Mouse (Mus musculus) T-helper 1 cell (primary cell): ENCODE data around the gene Mcts2.

Experiments
- in situ Hi-C: fragments of 300-600 bp; cut with MboI, MseI; formaldehyde crosslinking; loops from one replicate; pipeline ENCODE4 v1.15.1; 2025; ENCODE audit warnings: high pct_unique_total_duplicates

The Mcts2 gene

DNA sequence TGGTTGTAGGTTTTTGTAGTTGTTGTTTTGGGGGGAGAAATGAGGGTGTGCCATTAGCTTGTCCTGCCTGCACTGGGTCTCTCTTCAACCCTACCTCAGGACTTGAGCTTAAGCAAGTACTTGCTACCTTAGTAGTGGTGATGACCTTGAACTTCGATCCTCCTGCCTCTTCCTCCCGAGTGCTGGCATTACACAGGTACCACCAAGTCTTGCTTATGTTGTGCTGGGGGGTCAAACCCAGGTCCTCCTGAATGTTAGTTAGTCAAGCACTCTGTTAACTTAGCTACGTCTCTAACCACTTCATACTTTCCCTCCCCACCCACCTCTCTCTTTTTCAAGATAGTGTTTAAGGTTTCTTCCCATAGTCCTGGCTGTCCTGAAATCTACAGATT, 37.5 kb downstream of the Mcts2 start:
- in situ Hi-C loops, result no loop called here

GRCm38 (mm10) chr2:152725178-152725750, 38.4 kb downstream of the Mcts2 start:
- in situ Hi-C loops, result no loop called here

DNA sequence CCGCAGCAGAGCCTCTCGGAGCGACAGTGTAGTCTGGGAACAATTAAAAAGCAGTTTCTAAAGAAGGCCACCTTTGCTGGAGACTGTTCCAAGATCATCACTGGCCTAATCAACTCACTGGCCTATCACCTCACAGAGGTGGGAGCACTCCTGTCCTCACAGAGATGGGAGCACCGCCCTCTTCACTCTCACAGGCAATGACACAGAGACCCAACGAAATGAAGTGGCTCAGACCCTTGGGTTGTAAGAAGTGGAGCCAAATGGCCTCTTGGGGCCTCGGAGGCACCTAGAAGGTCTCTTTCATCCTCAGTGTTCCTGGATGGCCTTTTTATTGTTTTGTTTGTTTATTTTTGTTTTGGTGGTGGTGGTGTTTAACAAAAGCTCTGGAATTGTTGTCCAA, 39.4 kb downstream of the Mcts2 start:
- in situ Hi-C loops, result no loop called here

DNA sequence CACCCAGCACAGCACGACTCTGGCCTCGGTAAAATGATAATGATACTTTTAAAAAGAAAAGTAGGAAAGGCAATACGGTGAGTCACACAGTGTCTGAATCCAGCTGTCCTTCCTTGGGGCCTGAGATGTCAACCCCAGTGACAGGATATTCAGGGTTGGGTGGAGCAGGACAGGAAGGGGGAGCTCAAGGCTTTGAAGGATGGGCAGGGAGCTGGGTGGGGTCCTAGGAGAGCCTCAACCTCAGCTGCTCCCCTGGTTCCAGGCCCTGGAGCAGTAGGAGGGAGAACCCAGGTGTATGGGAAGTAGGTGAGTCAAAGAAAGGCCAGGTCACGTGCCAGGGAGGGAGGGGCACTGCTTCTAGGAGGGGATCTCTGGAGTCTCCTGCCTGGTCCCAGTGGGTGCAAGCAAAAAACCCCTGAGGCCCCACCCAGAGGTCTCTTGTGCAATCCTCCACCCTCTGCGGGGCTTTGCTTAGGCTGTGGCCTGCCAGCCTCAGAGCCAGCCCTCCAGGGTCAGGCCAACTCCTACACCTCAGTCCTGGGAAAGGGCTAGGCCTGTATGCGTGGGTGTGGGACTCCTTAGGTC, 40.0 kb downstream of the Mcts2 start:
- in situ Hi-C loops, result no loop called here

- in situ Hi-C loops, result no loop called here
These were observed 41.1 kb downstream of the Mcts2 start for GRCm38 (mm10) chr2:152727795-152728510.

DNA sequence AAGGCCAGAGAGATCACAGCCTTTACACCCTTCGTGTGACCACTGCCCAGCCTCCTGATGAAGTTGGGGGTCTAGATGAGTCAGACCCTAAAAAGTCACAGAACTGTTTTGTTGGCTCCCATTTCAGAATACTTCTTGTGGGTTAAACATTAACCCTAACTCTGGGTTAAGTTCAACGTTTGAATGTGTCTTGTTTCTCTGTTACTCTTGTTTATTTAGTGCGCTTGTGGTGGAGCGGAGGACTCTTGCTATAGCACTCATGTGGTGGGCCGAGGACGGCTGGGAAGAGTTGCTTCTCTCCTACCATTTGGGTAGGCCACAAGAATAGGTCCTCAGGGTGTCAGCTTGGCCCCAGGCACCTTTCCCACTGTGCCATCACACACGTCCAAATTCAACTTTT, 41.8 kb downstream of the Mcts2 start:
- in situ Hi-C loops, result no loop called here

DNA sequence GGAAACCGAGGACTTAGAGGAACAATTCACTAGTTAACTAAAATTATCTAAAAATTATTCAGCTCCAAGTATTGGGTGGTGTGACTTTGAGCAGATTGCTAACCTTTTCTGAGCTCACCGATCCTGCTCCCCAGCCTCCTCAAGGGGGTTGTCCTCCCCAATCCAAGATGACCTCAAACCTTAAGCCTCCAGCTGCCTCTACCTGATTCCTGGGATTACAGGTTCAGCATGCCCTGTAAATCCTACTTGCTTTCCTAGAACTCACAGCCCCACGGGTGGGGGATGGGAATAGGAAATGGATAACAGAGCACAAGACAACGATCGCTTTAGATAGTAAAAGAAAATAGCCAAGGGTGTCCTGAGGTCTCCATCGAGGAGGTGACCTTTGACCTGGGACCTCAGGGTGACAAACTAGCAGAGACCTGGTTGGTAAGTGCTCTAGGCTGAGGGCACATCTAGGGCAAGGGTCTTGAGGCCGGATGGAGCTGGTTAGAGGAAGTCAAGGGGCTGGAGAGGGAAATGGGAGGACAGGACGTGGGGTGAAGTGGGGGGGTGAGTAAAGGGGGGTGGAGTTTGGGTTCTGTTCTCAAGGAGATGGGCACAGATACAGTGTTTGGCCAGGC, 42.3 kb downstream of the Mcts2 start:
- in situ Hi-C loops, result no loop called here

DNA sequence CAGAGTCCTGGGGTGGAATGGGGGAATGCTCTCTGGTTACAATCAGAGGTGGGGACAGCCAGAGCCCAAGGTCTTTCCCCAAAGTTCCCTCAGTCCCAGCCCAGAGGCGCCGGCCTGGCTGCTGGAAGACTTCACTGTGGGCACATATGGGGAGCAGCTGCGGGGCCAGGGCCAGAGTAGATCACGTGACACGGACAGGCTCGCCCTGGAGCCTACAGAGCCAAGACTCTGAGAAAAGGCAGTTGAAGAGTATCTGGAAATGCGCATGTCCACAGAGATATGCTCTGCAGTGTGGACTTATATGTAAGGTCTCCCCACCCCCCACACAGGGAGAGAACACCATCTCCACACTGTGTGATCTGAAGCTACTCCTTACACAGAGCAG, 42.8 kb downstream of the Mcts2 start:
- in situ Hi-C loops, result no loop called here

GRCm38 (mm10) chr2:152733201-152733600, 46.4 kb downstream of the Mcts2 start:
- in situ Hi-C loops, result no loop called here

- in situ Hi-C loops, result no loop called here
These were observed 47.7 kb downstream of the Mcts2 start for GRCm38 (mm10) chr2:152734501-152734900.

GRCm38 (mm10) chr2:152734984-152735383, 48.1 kb downstream of the Mcts2 start:
- in situ Hi-C loops, result no loop called here

DNA sequence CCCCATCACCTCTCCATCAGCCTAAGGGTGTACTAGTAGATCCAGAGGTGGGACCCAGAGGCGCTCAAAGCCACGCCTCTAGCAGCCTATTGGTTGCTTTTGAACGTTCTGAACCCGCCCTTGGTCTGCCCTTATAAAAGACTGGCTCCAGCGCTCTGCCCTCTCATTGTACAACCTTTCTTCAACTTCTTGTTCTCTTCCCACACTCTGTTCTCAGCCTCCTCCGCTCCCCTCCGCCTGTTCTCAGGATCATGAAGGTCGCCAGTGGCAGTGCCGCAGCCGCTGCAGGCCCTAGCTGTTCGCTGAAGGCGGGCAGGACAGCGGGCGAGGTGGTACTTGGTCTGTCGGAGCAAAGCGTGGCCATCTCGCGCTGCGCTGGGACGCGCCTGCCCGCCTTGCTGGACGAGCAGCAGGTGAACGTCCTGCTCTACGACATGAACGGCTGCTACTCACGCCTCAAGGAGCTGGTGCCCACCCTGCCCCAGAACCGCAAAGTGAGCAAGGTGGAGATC, 49.3 kb downstream of the Mcts2 start, which contains the start of gene Id1:
Id1 (plus strand) TSS at position 162 of the 512 bp plus-strand sequence.
- in situ Hi-C loops, result no loop called here

- in situ Hi-C loops, result no loop called here
These were observed 49.9 kb downstream of the Mcts2 start for GRCm38 (mm10) chr2:152736748-152737147.
